Mouse (Mus musculus) MEL (cell line): ENCODE results near the gene Themis2. TPM values are rescaled to one million over a fixed set of nuclear protein-coding genes. Genes with fewer than 3 reads are reported as not detected.
A peak's percentile ranks its signal among the peaks of the same experiment; 100 is the strongest.

Source experiments
- DNase-seq: peaks from one replicate; pipeline ENCODE4 v3.0.0; 2011; ENCODE audit warnings: low read depth, low spot score
- H3K27ac ChIP-seq: 2 replicates; pipeline ENCODE4 v1.5.1; 2012; ENCODE audit warnings: low read depth, mild to moderate bottlenecking, control low read depth, low read length, moderate library complexity; ENCODE audit not compliant: control insufficient read depth
- H3K27me3 ChIP-seq, 2 experiments: fragments of 150-350 bp in 1 of 2; sonication (generic) in 1 of 2; 2 replicates each; pipeline ENCODE4 v1.6.1; 2012; ENCODE audit warnings: low read length in 2 of 2, mild to moderate bottlenecking in 2 of 2, improper control_type of control experiment in 1 of 2, moderate library complexity in 1 of 2; ENCODE audit not compliant: insufficient read depth in 2 of 2, control insufficient read depth in 1 of 2
- H3K36me3 ChIP-seq, 2 experiments: 2 replicates each; pipeline ENCODE4 v1.6.1; 2012 to 2014; ENCODE audit warnings: low read length in 2 of 2, improper control_type of control experiment in 1 of 2, inconsistent platforms in 1 of 2, mild to moderate bottlenecking in 1 of 2; ENCODE audit not compliant: insufficient read depth in 2 of 2, control insufficient read depth in 1 of 2
- H3K4me1 ChIP-seq, 2 experiments: fragments of 150-350 bp in 1 of 2; sonication (generic) in 1 of 2; 2 replicates each; pipeline ENCODE4 v1.6.1; 2012; ENCODE audit warnings: low read length in 2 of 2, improper control_type of control experiment in 1 of 2, mild to moderate bottlenecking in 1 of 2; ENCODE audit not compliant: insufficient read depth in 2 of 2, control insufficient read depth in 1 of 2
- H3K4me3 ChIP-seq, 2 experiments: fragments of 150-350 bp in 1 of 2; sonication (generic) in 1 of 2; 2 replicates each; pipeline ENCODE4 v1.5.1; 2012; ENCODE audit warnings: low read depth in 2 of 2, low read length in 2 of 2, mild to moderate bottlenecking in 2 of 2, moderate library complexity in 2 of 2, control low read depth in 1 of 2, improper control_type of control experiment in 1 of 2; ENCODE audit not compliant: control insufficient read depth in 1 of 2, insufficient read depth in 1 of 2
- H3K79me2 ChIP-seq: 2 replicates; pipeline ENCODE4 v1.6.1; 2012; ENCODE audit warnings: mild to moderate bottlenecking, low read length, moderate library complexity; ENCODE audit not compliant: control insufficient read depth, poor library complexity, insufficient read depth
- H3K9ac ChIP-seq: 2 replicates; pipeline ENCODE4 v1.6.1; 2012; ENCODE audit warnings: low read depth, mild to moderate bottlenecking, control low read depth, low read length, moderate library complexity; ENCODE audit not compliant: control insufficient read depth, poor library complexity, severe bottlenecking
- H3K9me3 ChIP-seq: fragments of 150-350 bp; sonication (generic); replicated peaks from 2 replicates; pipeline ENCODE4 v1.6.1; 2012; ENCODE audit warnings: mild to moderate bottlenecking, low read length, improper control_type of control experiment, moderate library complexity; ENCODE audit not compliant: insufficient read depth
- BHLHE40 ChIP-seq: IDR thresholded peaks from 2 replicates; pipeline ENCODE4 v1.6.1; 2012; ENCODE audit warnings: low read depth, mild to moderate bottlenecking, inconsistent platforms, low read length, improper control_type of control experiment, borderline replicate concordance
- CTCF ChIP-seq, 3 experiments: IDR thresholded peaks in 2 of 3; conservative IDR thresholded peaks in 1 of 3; 2 replicates each; pipeline ENCODE4 v1.5.1; 2011 to 2012; ENCODE audit warnings: low read length in 3 of 3, low read depth in 2 of 3, mild to moderate bottlenecking in 2 of 3, improper control_type of control experiment in 1 of 3, inconsistent platforms in 1 of 3, mixed read lengths in 1 of 3, moderate library complexity in 1 of 3; ENCODE audit not compliant: control insufficient read depth in 1 of 3, insufficient read depth in 1 of 3, poor library complexity in 1 of 3, severe bottlenecking in 1 of 3
- ELF1 ChIP-seq: IDR thresholded peaks from 2 replicates; pipeline ENCODE4 v1.6.1; 2014; ENCODE audit warnings: low read depth, mild to moderate bottlenecking, inconsistent platforms, low read length, improper control_type of control experiment, moderate library complexity
- EP300 ChIP-seq, 2 experiments: IDR thresholded peaks; 2 replicates each; pipeline ENCODE4 v1.6.1; 2011; ENCODE audit warnings: improper control_type of control experiment in 2 of 2, low read length in 2 of 2, low read depth in 1 of 2, mild to moderate bottlenecking in 1 of 2
- ETS1 ChIP-seq: IDR thresholded peaks from 2 replicates; pipeline ENCODE4 v1.6.1; 2012; ENCODE audit warnings: low read depth, mild to moderate bottlenecking, inconsistent platforms, low read length, improper control_type of control experiment, moderate library complexity
- GABPA ChIP-seq: IDR thresholded peaks from 2 replicates; pipeline ENCODE4 v1.6.1; 2012; ENCODE audit warnings: low read depth, mild to moderate bottlenecking, inconsistent platforms, low read length, improper control_type of control experiment, moderate library complexity
- HCFC1 ChIP-seq: IDR thresholded peaks from 2 replicates; pipeline ENCODE4 v1.6.1; 2012; ENCODE audit warnings: low read depth, mild to moderate bottlenecking, inconsistent platforms, low read length, improper control_type of control experiment, moderate library complexity
- JUND ChIP-seq: IDR thresholded peaks from 2 replicates; pipeline ENCODE4 v1.6.1; 2011; ENCODE audit warnings: low read depth, mild to moderate bottlenecking, improper control_type of control experiment, low read length
- MAX ChIP-seq: IDR thresholded peaks from 2 replicates; pipeline ENCODE4 v1.6.1; 2011; ENCODE audit warnings: low read length, improper control_type of control experiment
- MAZ ChIP-seq: IDR thresholded peaks from 2 replicates; pipeline ENCODE4 v1.6.1; 2012; ENCODE audit warnings: low read depth, mild to moderate bottlenecking, inconsistent platforms, low read length, improper control_type of control experiment
- MXI1 ChIP-seq: IDR thresholded peaks from 2 replicates; pipeline ENCODE4 v1.6.1; 2011; ENCODE audit warnings: mild to moderate bottlenecking, low read depth, low read length, improper control_type of control experiment
- MYB ChIP-seq: IDR thresholded peaks from 2 replicates; pipeline ENCODE4 v1.6.1; 2011; ENCODE audit warnings: mild to moderate bottlenecking, low read depth, low read length, improper control_type of control experiment
- NELFE ChIP-seq: IDR thresholded peaks from 2 replicates; pipeline ENCODE4 v1.6.1; 2011; ENCODE audit warnings: low read depth, low read length, improper control_type of control experiment
- POLR2A ChIP-seq, 2 experiments: IDR thresholded peaks; 2 replicates each; pipeline ENCODE4 v1.6.1; 2011 to 2012; ENCODE audit warnings: low read length in 2 of 2, mild to moderate bottlenecking in 2 of 2, control low read depth in 1 of 2, improper control_type of control experiment in 1 of 2, low read depth in 1 of 2, moderate library complexity in 1 of 2; ENCODE audit not compliant: control insufficient read depth in 1 of 2, insufficient read depth in 1 of 2, poor library complexity in 1 of 2
- RCOR1 ChIP-seq: IDR thresholded peaks from 2 replicates; pipeline ENCODE4 v1.6.1; 2012; ENCODE audit warnings: low read depth, mild to moderate bottlenecking, inconsistent platforms, low read length, improper control_type of control experiment
- SIN3A ChIP-seq: IDR thresholded peaks from 2 replicates; pipeline ENCODE4 v1.6.1; 2012; ENCODE audit warnings: low read length, improper control_type of control experiment, inconsistent platforms
- TBP ChIP-seq: IDR thresholded peaks from 2 replicates; pipeline ENCODE4 v1.8.0; 2011; ENCODE audit warnings: low read depth, low read length, improper control_type of control experiment
- TCF12 ChIP-seq: IDR thresholded peaks from 2 replicates; pipeline ENCODE4 v1.6.1; 2014; ENCODE audit warnings: low read depth, mild to moderate bottlenecking, inconsistent platforms, low read length, improper control_type of control experiment, moderate library complexity
- UBTF ChIP-seq: IDR thresholded peaks from 2 replicates; pipeline ENCODE4 v1.6.1; 2012; ENCODE audit warnings: low read depth, mild to moderate bottlenecking, inconsistent platforms, low read length, improper control_type of control experiment, moderate library complexity, borderline replicate concordance; ENCODE audit not compliant: insufficient read depth
- ZMIZ1 ChIP-seq: IDR thresholded peaks from 2 replicates; pipeline ENCODE4 v1.6.1; 2012; ENCODE audit warnings: low read depth, mild to moderate bottlenecking, inconsistent platforms, low read length, improper control_type of control experiment, moderate library complexity
- ZNF384 ChIP-seq: IDR thresholded peaks from 2 replicates; pipeline ENCODE4 v1.6.1; 2012; ENCODE audit warnings: low read depth, mild to moderate bottlenecking, inconsistent platforms, low read length, improper control_type of control experiment
- polyA plus RNA-seq, 2 experiments: library from polyadenylated mRNA; stranded (reverse) in 1 of 2; unstranded in 1 of 2; fragments of >175 nt in 1 of 2; fragments of >200 nt in 1 of 2; gene quantifications; 2 replicates each; pipeline versions ENCODE4 v1.2.1 to v1.2.4; 2012; ENCODE audit warnings: low replicate concordance in 2 of 2, low read depth in 1 of 2; ENCODE audit not compliant: insufficient read length in 2 of 2, insufficient read depth in 1 of 2, missing spikeins in 1 of 2
- total RNA-seq: library from RNA; depleted of rRNA; stranded (reverse); fragments of 300-350 nt; gene quantifications from 2 replicates; pipeline ENCODE4 v1.2.3, GENCODE M21; 2012

The Themis2 gene
- total and polyA plus RNA-seq, 3 experiments, result 1.0 to 2.6 TPM; not detected in 1

DNA sequence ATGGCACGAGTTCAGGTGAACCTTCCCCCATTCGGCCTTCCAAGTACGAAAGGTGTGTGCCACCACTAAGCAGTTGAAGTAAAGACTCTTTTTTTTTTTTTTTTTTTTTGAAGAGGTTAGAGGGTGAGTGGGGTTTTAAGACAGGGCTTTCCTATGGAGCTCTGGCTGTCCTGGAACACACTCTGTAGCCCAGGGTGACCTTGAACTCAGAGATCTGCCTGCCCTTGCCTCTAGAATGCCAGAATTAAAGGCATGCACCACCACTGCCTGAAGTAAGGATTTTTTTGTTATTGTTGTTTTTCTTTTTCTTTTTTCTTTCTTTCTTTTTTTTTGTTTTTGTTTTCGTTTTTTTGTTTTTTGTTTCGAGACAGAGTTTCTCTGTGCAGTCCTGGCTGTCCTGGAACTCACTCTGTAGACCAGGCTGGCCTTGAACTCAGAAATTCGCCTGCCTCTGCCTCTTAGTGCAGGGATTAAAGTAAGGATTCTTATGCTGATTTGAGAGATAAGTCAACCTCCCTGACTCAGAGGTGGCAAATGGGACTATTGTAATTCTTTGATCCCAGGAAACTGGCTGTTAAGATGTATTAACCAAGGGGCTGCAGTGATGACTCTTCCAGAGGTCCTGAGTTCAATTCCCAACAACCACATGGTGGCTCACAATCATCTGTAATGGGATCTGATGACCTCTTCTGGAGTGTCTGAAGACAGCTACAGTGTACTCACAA is 46.8 kb downstream of the Themis2 start:
- no peak for DNase-seq
- peaks cover 0 to 15% of the 10 kb centered on the region in 2 experiments; a peak in 3 of 4 replicates for H3K4me1 ChIP-seq
- no peak for TF ChIP-seq ZNF384
- no peak for TF ChIP-seq BHLHE40
- no peaks in the 10 kb centered on the region for H3K27me3 ChIP-seq
- H3K79me2 ChIP-seq, result no peaks in the 10 kb centered on the region
- H3K27ac ChIP-seq, result no peak overlapping the region
- no peak overlapping the region for H3K4me3 ChIP-seq
- no peak overlapping the region for H3K9ac ChIP-seq
- no peaks in the 10 kb centered on the region for H3K9me3 ChIP-seq
- H3K36me3 ChIP-seq, result peaks cover 0 to 12% of the 10 kb centered on the region in 2 experiments; a peak in 2 of 4 replicates

DNA sequence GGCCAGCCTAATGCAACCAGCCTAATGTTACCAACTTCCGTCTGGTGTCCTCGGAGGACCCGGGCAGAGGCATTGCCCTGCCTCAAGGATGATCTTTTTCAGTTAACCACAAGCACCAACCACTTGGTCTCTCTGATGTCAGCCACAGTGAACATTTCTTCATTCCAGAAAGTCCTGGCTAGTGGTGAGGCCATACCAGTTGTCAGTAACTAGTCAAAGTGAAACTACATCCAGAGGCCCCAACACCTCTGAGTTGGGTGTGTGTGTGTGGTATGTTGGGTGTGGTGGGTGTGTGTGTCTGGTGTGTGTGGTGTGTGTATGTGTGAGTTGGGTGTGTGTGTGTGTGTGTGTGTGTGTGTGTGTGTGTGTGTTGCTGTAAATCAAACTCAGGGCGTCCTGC is 47.4 kb downstream of the Themis2 start:
- no peak for DNase-seq
- H3K36me3 ChIP-seq, result peaks cover 0 to 17% of the 10 kb centered on the region in 2 experiments; a peak in 2 of 4 replicates
- TF ChIP-seq UBTF, result no peak
- no peak for TF ChIP-seq SIN3A
- no peak for TF ChIP-seq NELFE
- no peak for TF ChIP-seq ZNF384
- no peak for TF ChIP-seq JUND
- no peak for TF ChIP-seq ZMIZ1
- TF ChIP-seq CTCF (IDR thresholded peaks at IDR 0.05 in 2 of 3, conservative IDR thresholded peaks at IDR 0.05 in 1 of 3; ENCODE audit: control insufficient read depth in 1 of 3, insufficient read depth in 1 of 3, low read depth in 2 of 3, low read length in 3 of 3, poor library complexity in 1 of 3, severe bottlenecking in 1 of 3), result no peak
- H3K4me3 ChIP-seq, result no peak overlapping the region
- H3K27me3 ChIP-seq, result no peaks in the 10 kb centered on the region
- peaks cover under 1 to 22% of the 10 kb centered on the region in 2 experiments for H3K4me1 ChIP-seq
- H3K79me2 ChIP-seq, result no peaks in the 10 kb centered on the region
- no peaks in the 10 kb centered on the region for H3K9me3 ChIP-seq
- H3K27ac ChIP-seq, result no peak overlapping the region
- H3K9ac ChIP-seq, result no peak overlapping the region

DNA sequence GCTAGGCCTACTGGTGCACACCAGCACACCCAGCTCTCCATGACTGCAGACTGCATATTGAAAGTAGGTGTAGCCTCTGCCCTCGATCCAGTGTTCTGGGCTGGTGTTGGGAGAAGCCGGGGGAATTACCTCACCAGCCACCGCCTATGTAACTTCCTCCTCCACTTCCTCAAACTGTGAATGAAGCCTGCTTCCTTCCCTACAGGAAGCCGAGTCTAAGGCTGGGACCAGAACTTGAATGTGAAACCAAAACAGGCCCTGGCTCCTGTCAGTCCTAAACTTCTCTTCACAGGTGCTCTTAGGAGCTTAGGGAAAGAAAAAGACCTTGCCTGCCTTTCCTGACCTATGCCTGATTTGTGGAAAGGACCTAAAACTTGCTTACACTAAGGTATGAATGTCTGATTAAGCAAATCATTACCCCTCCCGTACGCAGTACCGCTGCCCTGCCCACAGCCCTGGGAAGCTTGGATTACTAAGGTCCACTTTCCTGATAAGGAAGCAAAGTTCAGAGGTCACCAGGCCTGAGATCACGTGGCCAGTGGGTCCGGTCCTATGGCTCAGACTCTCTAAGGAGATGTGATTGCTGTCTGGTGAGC is 48.4 kb downstream of the Themis2 start:
- peak; percentile 83 for DNase-seq
- Histone ChIP-seq H3K9ac (peak overlapping the region; percentile 68), H3K4me3 (peak overlapping the region; percentile 47 to 70)

More for the DNA sequence above, 48.4 kb downstream of the Themis2 start:
- Histone ChIP-seq H3K79me2 (no peaks in the 10 kb centered on the region), H3K36me3 (peaks cover 0 to 18% of the 10 kb centered on the region in 2 experiments; a peak in 2 of 4 replicates), H3K4me1 (peaks cover 2 to 26% of the 10 kb centered on the region in 2 experiments), H3K27ac (peak overlapping the region; percentile 49), H3K9me3 (no peaks in the 10 kb centered on the region), H3K27me3 (no peaks in the 10 kb centered on the region)
- TF ChIP-seq MYB (no peak), EP300 (IDR thresholded peaks at IDR 0.05; ENCODE audit: low read depth in 1 of 2, low read length in 2 of 2) (peak; percentile 17 to 37; a peak in 1 of 4 replicates), ETS1 (peak; percentile 76), SIN3A (peak; percentile 77), RCOR1 (peak; percentile 25; the same call in 1 of the 2 replicates), POLR2A (IDR thresholded peaks at IDR 0.05; ENCODE audit: control insufficient read depth in 1 of 2, insufficient read depth in 1 of 2, low read depth in 1 of 2, low read length in 2 of 2, poor library complexity in 1 of 2) (peak in 1 of 2 experiments; percentile 73; a peak in 2 of 4 replicates), GABPA (no peak), TBP (peak; percentile 52; the same call in 1 of the 2 replicates), MXI1 (peak; percentile 43; the same call in 1 of the 2 replicates), MAZ (no peak), ZMIZ1 (peak; percentile 85), TCF12 (peak; percentile 46; the same call in 1 of the 2 replicates), HCFC1 (peak; percentile 77), ELF1 (peak; percentile 85), MAX (peak; percentile 26; the same call in 1 of the 2 replicates), ZNF384 (no peak)
